Mouse (Mus musculus): ENCODE data around the gene Cpt1a. TPM values are rescaled to one million over a fixed set of nuclear protein-coding genes. Genes with fewer than 3 reads are reported as not detected.

Cpt1a gene
- polyA plus RNA-seq, 1 experiment from 2014 or later = 8.0 TPM

DNA sequence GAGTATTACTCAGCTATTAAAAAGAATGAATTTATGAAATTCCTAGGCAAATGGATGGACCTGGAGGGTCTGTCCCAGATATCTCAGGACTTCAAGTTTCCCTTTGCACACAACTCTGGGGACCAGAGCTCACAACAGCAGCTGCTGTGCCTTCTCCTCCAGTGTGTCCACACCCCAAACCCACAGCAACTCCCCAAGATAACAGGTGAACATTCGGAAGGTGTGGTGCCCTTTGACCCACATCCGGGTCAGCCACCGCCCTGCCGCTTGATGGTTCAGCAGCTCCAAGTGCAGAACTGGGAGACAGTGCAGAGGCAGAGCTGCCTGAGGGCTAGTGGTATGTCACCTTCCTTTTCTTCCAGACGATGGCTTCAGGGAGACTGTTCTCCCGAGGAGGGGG is 26.9 kb upstream of the Cpt1a start:
- Histone ChIP-seq H3K27me3 (ENCODE audit: control insufficient read depth, insufficient read depth, low read length) (no peaks in the 10 kb centered on the region), H3K4me3 (ENCODE audit: low read depth, low read length) (no peak overlapping the region), H3K4me2 (ENCODE audit: low read depth) (no peak overlapping the region), H3K4me1 (ENCODE audit: control insufficient read depth, insufficient read depth, low read length) (no peaks in the 10 kb centered on the region), H3K9ac (ENCODE audit: low read length) (no peak overlapping the region), H3K9me3 (ENCODE audit: control insufficient read depth, low read length) (no peaks in the 10 kb centered on the region), H3K27ac (ENCODE audit: low read depth, low read length) (no peak overlapping the region), H3K36me3 (ENCODE audit: control insufficient read depth, insufficient read depth, low read length) (peaks cover 4% of the 10 kb centered on the region)
- WGBS = 86% methylated on average over 6 of the region's 6 CpGs
- ATAC-seq (ENCODE audit: insufficient read depth, low FRiP score, low TSS enrichment) (no peak), DNase-seq (ENCODE audit: low spot score) (no peak)

DNA sequence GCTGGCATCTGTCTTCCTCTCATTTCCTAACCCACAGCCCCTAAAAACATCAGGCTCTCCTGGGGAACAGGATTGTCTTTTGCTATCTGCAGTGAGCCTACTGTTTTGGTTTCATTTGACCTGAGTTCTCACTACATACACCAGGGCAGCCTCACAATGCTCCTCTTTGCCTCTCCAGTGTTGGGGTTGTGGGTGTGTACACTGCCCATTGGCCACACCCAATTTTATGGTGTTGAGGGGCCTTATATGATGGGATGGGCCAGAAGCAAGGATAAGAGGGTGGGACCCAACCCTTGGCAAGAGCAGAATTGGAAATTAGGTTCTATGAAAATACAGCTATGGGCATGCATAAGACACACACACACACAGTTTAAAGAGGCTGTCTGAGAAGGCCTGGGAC is 25.1 kb upstream of the Cpt1a start:
- H3K4me1 ChIP-seq (ENCODE audit: control insufficient read depth, insufficient read depth, low read length) = no peaks in the 10 kb centered on the region
- no peak overlapping the region for H3K4me2 ChIP-seq (ENCODE audit: low read depth)
- no peaks in the 10 kb centered on the region for H3K27me3 ChIP-seq (ENCODE audit: control insufficient read depth, insufficient read depth, low read length)
- H3K36me3 ChIP-seq (ENCODE audit: control insufficient read depth, insufficient read depth, low read length) = no peaks in the 10 kb centered on the region
- H3K27ac ChIP-seq (ENCODE audit: low read depth, low read length) = no peak overlapping the region
- H3K9ac ChIP-seq (ENCODE audit: low read length) = no peak overlapping the region
- no peak overlapping the region for H3K4me3 ChIP-seq (ENCODE audit: low read depth, low read length)
- ATAC-seq (ENCODE audit: insufficient read depth, low FRiP score, low TSS enrichment) (no peak), DNase-seq (ENCODE audit: low spot score) (no peak)
- H3K9me3 ChIP-seq (ENCODE audit: control insufficient read depth, low read length) = no peaks in the 10 kb centered on the region

DNA sequence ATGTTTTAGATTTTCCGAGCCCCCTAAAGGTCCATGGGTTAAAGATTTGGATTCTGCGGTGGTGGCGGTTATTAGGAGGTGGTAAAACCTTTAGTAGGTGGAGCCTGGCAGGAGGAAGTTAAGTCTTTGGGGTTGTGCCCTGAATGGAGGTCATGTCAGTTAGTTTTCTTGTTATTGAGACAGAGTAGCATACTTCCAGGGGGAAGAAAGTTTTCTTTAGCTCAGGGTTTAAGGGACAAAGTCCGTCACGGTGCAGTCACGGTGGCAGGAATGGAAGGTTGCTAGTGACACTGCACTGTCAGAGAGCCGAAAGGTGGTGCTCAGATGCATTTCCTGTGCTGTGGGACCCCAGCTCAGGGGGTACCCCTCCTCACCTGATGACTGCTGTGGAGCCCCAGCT is 24.4 kb upstream of the Cpt1a start:
- no peak overlapping the region for H3K4me3 ChIP-seq (ENCODE audit: low read depth, low read length)

DNA sequence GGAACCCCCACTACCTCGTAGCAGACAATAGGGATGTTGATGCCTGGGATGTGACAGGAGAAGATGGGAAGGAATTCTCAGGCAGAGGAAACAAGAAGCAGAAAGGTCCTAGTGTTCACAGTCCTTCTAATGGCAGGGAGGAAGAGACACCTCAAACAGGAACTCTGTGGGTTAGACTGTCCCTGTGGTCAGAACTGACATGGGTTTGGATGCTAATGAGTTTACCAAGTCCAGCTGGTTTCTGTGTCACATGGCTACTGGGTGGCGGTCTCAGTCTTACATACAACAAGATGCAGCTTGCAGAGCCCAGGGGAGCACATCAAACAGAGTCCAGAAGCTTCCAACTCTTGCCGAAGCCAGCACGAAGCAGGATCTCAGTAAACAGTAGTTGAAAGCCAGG is 18.1 kb upstream of the Cpt1a start:
- ATAC-seq (ENCODE audit: insufficient read depth, low FRiP score, low TSS enrichment) = no peak

More for the DNA sequence above, 24.4 kb upstream of the Cpt1a start:
- 90% methylated on average over 7 of the region's 7 CpGs for WGBS
- no peaks in the 10 kb centered on the region for H3K4me1 ChIP-seq (ENCODE audit: control insufficient read depth, insufficient read depth, low read length)
- no peak overlapping the region for H3K27ac ChIP-seq (ENCODE audit: low read depth, low read length)
- H3K27me3 ChIP-seq (ENCODE audit: control insufficient read depth, insufficient read depth, low read length) = no peaks in the 10 kb centered on the region
- H3K36me3 ChIP-seq (ENCODE audit: control insufficient read depth, insufficient read depth, low read length) = no peaks in the 10 kb centered on the region
- no peak overlapping the region for H3K9ac ChIP-seq (ENCODE audit: low read length)
- H3K9me3 ChIP-seq (ENCODE audit: control insufficient read depth, low read length) = no peaks in the 10 kb centered on the region
- H3K4me2 ChIP-seq (ENCODE audit: low read depth) = no peak overlapping the region
- ATAC-seq (ENCODE audit: insufficient read depth, low FRiP score, low TSS enrichment) (no peak), DNase-seq (ENCODE audit: low spot score) (no peak)

DNA sequence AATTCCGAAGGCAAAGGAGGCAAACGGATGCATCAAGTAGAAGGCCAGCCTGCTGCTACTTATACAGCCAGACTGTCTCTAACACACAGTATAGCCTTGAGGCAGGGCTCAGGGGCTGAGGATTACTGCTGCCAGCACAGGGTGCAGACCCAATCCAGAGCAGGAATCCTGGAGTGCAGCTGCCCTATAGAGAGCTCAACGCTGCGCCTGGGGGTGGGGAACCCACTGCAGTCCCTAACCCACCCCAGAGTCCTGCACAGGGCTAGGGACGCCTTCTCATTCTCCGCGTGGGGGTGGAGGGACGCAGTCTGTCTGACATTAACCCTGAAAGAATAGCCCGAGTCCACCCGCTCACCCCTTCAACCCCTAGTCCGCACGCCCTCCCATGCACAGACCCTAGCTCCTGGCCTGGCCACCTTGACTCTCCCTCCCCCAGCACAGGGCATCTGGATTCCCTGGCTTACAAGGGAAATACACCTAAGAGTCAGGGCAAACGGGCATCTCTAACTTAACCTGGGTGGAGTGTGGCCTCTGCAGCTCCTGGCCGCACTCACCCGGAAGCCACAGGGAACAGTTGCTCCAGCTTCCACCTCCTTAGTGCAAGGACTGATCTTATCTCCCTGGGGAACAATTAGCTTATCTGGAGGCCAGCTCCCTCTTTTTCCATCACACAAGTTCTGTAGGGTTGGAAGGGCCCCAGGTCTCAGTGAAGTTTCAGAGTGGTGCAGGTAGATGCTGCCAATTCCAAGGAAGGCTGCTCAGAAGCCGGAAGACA is 14.8 kb upstream of the Cpt1a start:
- 67% methylated on average over 16 of the region's 16 CpGs for WGBS
- Histone ChIP-seq H3K27me3 (ENCODE audit: control insufficient read depth, insufficient read depth, low read length) (no peaks in the 10 kb centered on the region), H3K4me1 (ENCODE audit: control insufficient read depth, insufficient read depth, low read length) (no peaks in the 10 kb centered on the region), H3K4me2 (ENCODE audit: low read depth) (no peak overlapping the region), H3K27ac (ENCODE audit: low read depth, low read length) (no peak overlapping the region), H3K9ac (ENCODE audit: low read length) (0 out of 2 replicates have a peak overlapping the region, but pooled peaks have one; percentile 3), H3K36me3 (ENCODE audit: control insufficient read depth, insufficient read depth, low read length) (no peaks in the 10 kb centered on the region), H3K4me3 (ENCODE audit: low read depth, low read length) (no peak overlapping the region), H3K9me3 (ENCODE audit: control insufficient read depth, low read length) (no peaks in the 10 kb centered on the region)
- no peak for DNase-seq (ENCODE audit: low spot score)
- ATAC-seq (ENCODE audit: insufficient read depth, low FRiP score, low TSS enrichment) = no peak

More for the DNA sequence above, 18.1 kb upstream of the Cpt1a start:
- Histone ChIP-seq H3K4me1 (ENCODE audit: control insufficient read depth, insufficient read depth, low read length) (no peaks in the 10 kb centered on the region), H3K4me3 (ENCODE audit: low read depth, low read length) (no peak overlapping the region), H3K9me3 (ENCODE audit: control insufficient read depth, low read length) (no peaks in the 10 kb centered on the region), H3K27me3 (ENCODE audit: control insufficient read depth, insufficient read depth, low read length) (no peaks in the 10 kb centered on the region), H3K36me3 (ENCODE audit: control insufficient read depth, insufficient read depth, low read length) (no peaks in the 10 kb centered on the region), H3K9ac (ENCODE audit: low read length) (no peak overlapping the region), H3K27ac (ENCODE audit: low read depth, low read length) (no peak overlapping the region), H3K4me2 (ENCODE audit: low read depth) (no peak overlapping the region)
- DNase-seq (ENCODE audit: low spot score) = no peak
- 79% methylated on average over 4 of the region's 4 CpGs for WGBS

DNA sequence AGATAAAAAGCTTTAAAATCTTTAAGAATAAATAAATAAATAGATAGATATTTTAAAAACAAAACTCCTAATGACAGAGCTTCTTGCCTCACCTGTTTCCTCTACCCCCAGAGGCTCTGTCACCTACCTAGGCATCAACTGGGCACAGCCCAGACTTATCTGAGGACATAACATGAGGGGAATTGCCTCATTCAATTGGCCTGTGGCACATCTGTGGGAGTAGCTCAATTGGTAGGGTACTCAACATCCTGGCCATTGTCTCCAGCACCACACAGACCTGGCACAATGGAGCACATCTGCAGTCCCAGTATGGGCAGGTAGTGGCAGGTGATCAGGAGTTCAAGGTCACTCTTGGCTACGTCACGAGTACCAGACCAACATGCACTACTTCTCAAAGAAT is 2.8 kb upstream of the Cpt1a start:
- no peak overlapping the region for H3K4me3 ChIP-seq (ENCODE audit: low read depth, low read length)
- WGBS = 79% methylated on average over 2 of the region's 2 CpGs
- no peak overlapping the region for H3K4me2 ChIP-seq (ENCODE audit: low read depth)
- no peak for ATAC-seq (ENCODE audit: insufficient read depth, low FRiP score, low TSS enrichment)
- no peak overlapping the region for H3K27ac ChIP-seq (ENCODE audit: low read depth, low read length)
- no peak for DNase-seq (ENCODE audit: low spot score)
- H3K4me1 ChIP-seq (ENCODE audit: control insufficient read depth, insufficient read depth, low read length) = peaks cover 8% of the 10 kb centered on the region; the same call in 1 of the 2 replicates
- H3K9ac ChIP-seq (ENCODE audit: low read length) = no peak overlapping the region
- H3K36me3 ChIP-seq (ENCODE audit: control insufficient read depth, insufficient read depth, low read length) = no peaks in the 10 kb centered on the region
- peaks cover 24% of the 10 kb centered on the region for H3K27me3 ChIP-seq (ENCODE audit: control insufficient read depth, insufficient read depth, low read length)
- no peaks in the 10 kb centered on the region for H3K9me3 ChIP-seq (ENCODE audit: control insufficient read depth, low read length)

DNA sequence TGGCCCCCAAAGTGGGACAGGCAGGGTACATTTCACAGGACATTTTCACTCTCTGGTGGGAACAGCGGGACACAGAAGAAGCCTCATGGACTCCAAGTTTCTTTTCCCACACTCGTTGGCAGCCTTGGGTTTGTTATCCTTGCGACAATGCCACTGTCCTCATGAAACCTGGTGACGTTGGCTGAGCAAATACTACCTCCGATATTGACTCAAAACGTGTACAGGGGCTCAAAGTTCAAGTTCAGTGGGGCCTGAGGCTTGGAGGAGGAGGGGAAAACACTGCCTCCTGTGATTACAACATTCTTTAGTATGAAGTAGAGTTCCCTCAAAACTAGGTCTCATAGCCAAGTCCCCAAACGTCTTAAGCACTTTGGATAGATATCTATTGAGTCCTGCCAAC is 2.0 kb upstream of the Cpt1a start:
- H3K27me3 ChIP-seq (ENCODE audit: control insufficient read depth, insufficient read depth, low read length) = peaks cover 25% of the 10 kb centered on the region
- ATAC-seq (ENCODE audit: insufficient read depth, low FRiP score, low TSS enrichment) (no peak), DNase-seq (ENCODE audit: low spot score) (no peak)
- H3K4me2 ChIP-seq (ENCODE audit: low read depth) = no peak overlapping the region
- H3K4me1 ChIP-seq (ENCODE audit: control insufficient read depth, insufficient read depth, low read length) = peaks cover 8% of the 10 kb centered on the region; the same call in 1 of the 2 replicates
- H3K4me3 ChIP-seq (ENCODE audit: low read depth, low read length) = no peak overlapping the region
- no peaks in the 10 kb centered on the region for H3K9me3 ChIP-seq (ENCODE audit: control insufficient read depth, low read length)
- no peak overlapping the region for H3K27ac ChIP-seq (ENCODE audit: low read depth, low read length)
- H3K36me3 ChIP-seq (ENCODE audit: control insufficient read depth, insufficient read depth, low read length) = no peaks in the 10 kb centered on the region
- WGBS = 81% methylated on average over 7 of the region's 7 CpGs
- H3K9ac ChIP-seq (ENCODE audit: low read length) = no peak overlapping the region

DNA sequence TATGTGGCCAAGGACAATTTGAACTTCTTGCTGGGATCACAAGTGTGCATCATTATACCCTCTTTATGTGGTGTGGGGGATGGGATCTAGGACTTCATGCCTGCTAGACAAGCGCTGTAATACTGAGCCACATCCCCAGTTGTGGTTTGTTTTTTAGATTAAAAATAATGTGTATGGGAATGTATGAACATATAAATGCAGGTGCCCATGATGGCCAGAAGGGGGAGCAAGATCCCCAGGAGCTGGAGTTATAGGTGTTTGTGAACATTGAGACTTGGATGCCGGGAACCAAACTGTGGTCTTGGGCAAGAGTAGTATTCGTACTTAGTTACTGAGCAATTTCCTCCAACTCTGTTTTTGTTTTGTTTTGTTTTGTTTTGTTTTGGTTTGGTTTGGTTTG is 1.3 kb upstream of the Cpt1a start:
- whole genome bisulfite sequencing = 79% methylated on average over 3 of the region's 3 CpGs
- no peak overlapping the region for H3K27ac ChIP-seq (ENCODE audit: low read depth, low read length)
- no peak for DNase-seq (ENCODE audit: low spot score)
- H3K4me1 ChIP-seq (ENCODE audit: control insufficient read depth, insufficient read depth, low read length) = peaks cover 8% of the 10 kb centered on the region; the same call in 1 of the 2 replicates
- no peak overlapping the region for H3K4me3 ChIP-seq (ENCODE audit: low read depth, low read length)
- no peak for ATAC-seq (ENCODE audit: insufficient read depth, low FRiP score, low TSS enrichment)
- no peaks in the 10 kb centered on the region for H3K9me3 ChIP-seq (ENCODE audit: control insufficient read depth, low read length)
- no peak overlapping the region for H3K9ac ChIP-seq (ENCODE audit: low read length)
- H3K4me2 ChIP-seq (ENCODE audit: low read depth) = no peak overlapping the region
- H3K27me3 ChIP-seq (ENCODE audit: control insufficient read depth, insufficient read depth, low read length) = peaks cover 25% of the 10 kb centered on the region
- H3K36me3 ChIP-seq (ENCODE audit: control insufficient read depth, insufficient read depth, low read length) = no peaks in the 10 kb centered on the region

DNA sequence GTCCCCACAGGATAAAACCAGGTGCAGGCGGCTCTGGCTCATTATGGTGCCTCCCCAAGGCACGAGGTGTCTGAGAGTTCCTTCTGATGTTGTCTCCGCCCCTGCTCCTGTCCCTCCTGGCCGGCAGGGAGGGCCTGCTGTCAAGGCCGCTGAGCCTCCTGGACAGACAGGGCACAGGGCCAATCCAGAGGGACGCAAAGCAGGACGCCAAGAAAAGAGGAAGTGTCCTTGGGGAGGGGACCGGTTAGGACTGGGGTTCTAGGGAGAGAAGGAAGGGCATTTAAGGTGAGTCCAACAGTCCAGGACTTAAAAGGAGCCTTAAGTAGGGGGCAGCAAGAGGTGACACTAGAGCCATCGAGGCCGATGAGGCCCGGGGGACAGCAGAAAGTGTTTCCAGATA is 517 bp upstream of the Cpt1a start:
- no peak overlapping the region for H3K4me2 ChIP-seq (ENCODE audit: low read depth)
- no peak for ATAC-seq (ENCODE audit: insufficient read depth, low FRiP score, low TSS enrichment)
- H3K4me3 ChIP-seq (ENCODE audit: low read depth, low read length) = no peak overlapping the region
- DNase-seq (ENCODE audit: low spot score) = no peak
- 4% methylated on average over 11 of the region's 11 CpGs for WGBS
- H3K27ac ChIP-seq (ENCODE audit: low read depth, low read length) = no peak overlapping the region
- H3K36me3 ChIP-seq (ENCODE audit: control insufficient read depth, insufficient read depth, low read length) = no peaks in the 10 kb centered on the region
- peaks cover 25% of the 10 kb centered on the region for H3K27me3 ChIP-seq (ENCODE audit: control insufficient read depth, insufficient read depth, low read length)
- H3K9me3 ChIP-seq (ENCODE audit: control insufficient read depth, low read length) = no peaks in the 10 kb centered on the region
- H3K9ac ChIP-seq (ENCODE audit: low read length) = no peak overlapping the region
- peaks cover 8% of the 10 kb centered on the region; the same call in 1 of the 2 replicates for H3K4me1 ChIP-seq (ENCODE audit: control insufficient read depth, insufficient read depth, low read length)

Measured in neural tube, embryonic 11.5 days (tissue).